Mouse (Mus musculus) A20 (cell line): ENCODE data around the gene Foxd2.

ENCODE experiments used
- DNase-seq: peaks from one replicate; pipeline ENCODE4 v3.0.0-alpha.2; 2011; ENCODE audit warnings: low read depth, low spot score

Foxd2 gene

DNA sequence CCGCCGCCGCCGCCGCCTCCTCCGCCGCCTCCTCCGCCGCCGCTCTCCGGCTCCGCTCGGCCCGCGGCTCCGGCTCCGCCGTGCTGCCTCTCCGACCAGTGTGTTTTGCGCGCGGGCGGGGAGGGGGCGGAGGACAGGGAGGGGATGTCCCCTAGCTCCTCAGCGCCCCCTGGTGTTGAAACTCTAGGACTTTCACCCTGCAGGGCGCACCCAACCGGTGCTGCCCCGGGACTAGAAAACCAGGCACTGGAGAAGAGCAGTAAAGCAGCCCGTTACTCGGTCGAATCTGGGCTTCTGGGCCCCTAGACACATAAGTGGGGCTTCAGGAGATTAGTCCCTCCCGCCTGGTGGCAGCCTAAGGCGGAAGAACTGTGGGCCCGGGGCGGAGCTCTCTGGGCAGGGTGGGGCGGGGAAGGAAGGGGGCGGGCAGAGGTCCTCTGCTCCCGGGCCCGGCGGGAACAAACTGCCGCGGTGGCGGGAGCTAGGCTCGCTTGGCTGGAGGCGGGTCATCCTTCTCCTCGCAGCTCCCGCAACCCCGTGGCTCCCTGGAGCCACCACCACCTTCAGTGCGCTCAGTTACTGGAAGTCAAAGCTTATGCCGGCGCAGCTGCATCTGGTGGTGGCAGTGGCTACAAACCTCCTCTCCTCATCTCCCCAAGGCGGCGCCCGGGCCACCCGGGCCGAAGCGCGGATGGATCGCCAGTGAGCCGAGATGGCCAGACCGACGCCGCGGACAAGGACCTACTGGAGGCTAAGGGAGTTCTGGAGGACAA, at the start of gene Foxd2:
TSS of gene Foxd2 (minus strand) at position 45 of the 773 bp plus-strand sequence.
- DNase-seq = peak; percentile 95

- DNase-seq = no peak
Observed at GRCm38 (mm10) chr4:114958231-114958630, 49.6 kb upstream of the Foxd2 start.

DNA sequence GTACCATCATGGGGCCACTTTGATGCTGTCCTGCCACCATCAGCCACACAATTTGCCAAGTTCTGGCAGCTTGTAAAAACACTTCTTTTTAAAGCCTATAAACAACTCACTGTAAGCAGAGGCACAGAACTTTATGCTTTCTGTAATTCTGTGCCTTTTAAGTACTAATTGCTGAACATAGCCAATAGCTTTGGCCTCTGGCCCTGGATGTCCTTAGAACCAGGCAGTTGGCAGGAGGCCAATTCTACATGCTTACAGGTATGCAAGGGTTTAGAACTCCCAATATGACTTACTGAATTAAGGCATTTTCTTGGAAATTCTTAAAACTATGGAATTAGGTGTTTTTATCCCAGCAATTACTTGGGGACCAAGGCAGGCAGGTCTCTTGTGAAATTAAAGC, 48.7 kb upstream of the Foxd2 start:
- DNase-seq = no peak

DNA sequence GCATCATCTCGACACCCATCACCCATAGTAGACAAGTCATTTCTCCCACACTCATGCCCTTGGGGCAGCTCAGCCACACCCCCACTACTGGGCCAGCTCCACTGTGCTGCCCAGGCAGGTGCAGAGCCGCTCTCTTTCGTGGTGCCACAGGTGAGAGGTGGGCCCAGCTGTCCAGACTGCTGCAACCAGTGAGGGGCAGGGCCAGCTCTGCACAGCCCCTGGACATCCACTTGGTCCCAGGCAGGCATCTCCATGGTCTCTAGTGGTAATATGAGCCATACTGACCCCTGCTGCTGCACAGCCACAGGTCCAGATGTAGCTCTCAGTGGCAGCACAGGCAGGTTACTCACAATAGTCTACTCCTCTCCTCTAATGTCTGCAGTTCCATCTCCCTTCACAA, 44.5 kb upstream of the Foxd2 start:
- DNase-seq = no peak

GRCm38 (mm10) chr4:114947852-114948481, 39.3 kb upstream of the Foxd2 start:
- no peak for DNase-seq

DNA sequence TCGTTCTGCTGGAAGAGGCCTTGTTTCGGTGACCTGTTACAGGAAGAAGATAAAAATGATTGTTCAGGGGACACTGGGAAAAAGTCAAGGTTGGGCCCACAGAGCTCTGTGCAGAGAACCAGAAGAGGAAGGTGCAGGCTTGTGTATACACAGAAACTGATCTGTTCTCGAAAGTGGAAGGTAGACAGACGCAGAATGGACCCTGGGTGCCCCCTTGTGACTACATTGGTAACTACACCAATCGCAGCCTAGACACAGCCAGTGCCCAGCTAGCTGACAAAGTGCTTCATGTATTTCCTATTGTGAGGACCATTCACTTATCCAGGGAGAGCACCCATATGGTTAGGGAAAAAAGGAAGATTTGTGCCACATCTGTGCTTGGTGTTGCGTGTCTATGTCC, 38.7 kb upstream of the Foxd2 start:
- peak; percentile 82 for DNase-seq

GRCm38 (mm10) chr4:114946416-114946815, 37.7 kb upstream of the Foxd2 start:
- DNase-seq = no peak

DNA sequence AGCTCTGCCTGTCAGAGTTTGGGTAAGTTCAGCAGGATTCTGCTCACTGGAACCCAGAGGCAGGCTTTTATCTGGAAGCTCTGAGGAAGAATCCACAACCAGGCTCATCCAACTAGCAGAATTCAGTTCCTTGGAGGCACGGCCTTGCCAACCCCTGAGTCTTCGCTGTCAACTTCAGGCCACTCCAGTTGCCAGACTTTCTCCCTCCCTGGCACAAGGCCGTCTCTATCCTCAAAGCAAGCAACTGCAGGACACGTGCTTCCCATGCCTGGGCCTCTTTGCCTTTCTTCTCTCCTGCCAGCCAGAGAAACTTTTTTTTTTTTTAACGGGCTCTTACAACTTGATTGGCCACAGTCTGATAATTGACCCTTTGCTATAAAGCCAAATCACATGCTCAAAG, 36.3 kb upstream of the Foxd2 start:
- no peak for DNase-seq

- DNase-seq = no peak
Observed at GRCm38 (mm10) chr4:114942583-114942982, 33.9 kb upstream of the Foxd2 start.

GRCm38 (mm10) chr4:114942112-114942511, 33.4 kb upstream of the Foxd2 start:
- DNase-seq = no peak

DNA sequence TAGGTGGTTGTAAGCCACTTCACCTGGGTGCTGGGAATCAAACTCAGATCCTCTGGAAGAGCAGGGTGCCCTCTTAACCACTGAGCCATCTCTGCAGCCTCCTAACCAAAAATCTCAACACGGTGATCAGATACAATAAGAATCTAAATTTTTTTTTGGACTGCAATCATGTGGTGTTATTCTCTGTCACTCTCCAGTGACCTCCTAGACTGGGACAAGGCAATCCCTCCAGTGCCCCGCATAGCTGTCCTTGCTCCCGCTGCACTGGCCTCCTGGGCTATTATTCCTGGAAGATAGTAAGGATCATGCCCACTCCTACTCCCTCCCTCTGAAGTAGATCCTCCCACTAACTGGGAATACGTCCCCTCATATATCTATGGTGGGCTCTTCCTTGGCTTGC, 32.6 kb upstream of the Foxd2 start:
- DNase-seq = no peak

DNA sequence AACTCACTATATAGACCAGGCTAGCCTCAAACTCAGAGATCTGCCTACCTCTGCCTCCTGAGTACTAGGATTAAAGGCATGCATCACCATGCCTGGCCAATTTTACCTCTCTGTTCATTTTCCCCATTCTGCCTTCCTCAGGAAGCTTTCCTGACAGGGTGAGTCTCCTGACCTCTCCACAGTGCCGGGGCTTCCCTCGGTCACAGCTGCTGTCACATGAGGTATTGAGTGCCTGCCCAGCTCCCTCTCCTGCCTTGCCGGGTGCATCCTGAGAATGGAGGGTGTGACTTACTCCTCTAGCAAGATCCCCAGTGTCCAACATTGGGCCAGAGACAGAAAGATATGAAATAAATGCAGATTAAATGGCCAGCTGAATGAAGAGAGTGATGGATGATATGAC, 29.6 kb upstream of the Foxd2 start:
- DNase-seq = no peak

GRCm38 (mm10) chr4:114937459-114938047, 28.9 kb upstream of the Foxd2 start:
- no peak for DNase-seq

DNA sequence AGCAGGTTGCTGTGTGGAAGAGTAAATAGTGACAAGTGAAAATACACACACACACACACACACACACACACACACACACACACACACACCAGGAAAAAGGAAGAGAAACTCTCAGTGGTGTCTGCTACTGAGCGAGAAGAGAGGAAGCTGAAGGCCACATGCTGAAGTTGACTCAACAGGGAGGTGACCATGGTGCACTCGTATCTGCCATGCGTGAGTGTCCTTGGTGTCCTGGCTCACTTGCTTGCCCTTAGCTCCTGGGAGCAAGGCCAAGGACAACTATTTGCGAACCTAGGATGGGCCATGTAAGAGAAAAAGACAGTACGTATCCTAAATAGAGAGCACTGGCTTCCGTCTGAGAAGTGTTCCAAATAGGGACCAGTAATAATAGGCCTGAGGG, 25.5 kb upstream of the Foxd2 start:
- DNase-seq = peak; percentile 74

- no peak for DNase-seq
Observed at GRCm38 (mm10) chr4:114932747-114933146, 24.1 kb upstream of the Foxd2 start.

DNA sequence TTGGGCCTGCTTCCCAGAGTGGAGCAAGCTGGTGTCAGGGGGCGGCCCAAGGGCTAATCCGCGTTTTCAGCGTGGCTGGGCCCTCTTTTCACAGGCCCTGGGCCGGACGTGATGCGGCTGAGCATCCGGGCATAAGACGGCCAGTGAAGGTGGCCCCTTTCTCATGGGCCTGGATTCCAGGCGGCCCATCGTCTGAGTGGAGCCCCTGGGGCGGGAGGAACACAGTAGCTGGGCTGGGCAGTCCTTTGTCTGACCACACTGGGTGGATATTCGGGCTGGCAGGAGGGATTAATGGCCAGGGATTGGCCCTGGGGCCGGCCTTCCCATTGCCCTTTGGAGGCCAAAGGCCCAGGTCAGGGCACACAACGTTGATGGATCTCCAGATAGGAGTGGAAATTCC, 20.5 kb upstream of the Foxd2 start:
- DNase-seq = no peak

DNA sequence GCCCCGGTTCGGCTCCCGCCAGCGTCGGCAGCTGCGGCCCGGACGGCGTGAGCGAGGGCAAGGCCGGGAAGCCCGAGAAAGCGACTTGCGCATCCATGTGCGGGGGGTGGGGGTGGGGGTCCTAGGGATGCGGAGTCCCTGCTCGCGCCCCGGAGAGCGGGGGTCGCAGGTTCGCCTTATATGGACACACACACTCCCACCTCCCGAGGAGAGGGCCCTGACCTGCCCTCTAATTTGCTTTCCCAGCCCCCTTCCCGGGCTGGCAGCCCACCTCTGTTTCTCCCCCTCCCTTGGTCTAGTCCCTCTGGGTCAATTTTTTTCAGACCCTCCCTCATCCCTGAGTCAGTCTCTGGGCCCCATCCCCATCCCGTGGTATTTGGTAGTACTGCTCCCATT, 17.2 kb upstream of the Foxd2 start, which contains the start of gene Foxe3:
TSS of gene Foxe3 (minus strand) at position 97 of the 396 bp plus-strand sequence.
- no peak for DNase-seq

DNA sequence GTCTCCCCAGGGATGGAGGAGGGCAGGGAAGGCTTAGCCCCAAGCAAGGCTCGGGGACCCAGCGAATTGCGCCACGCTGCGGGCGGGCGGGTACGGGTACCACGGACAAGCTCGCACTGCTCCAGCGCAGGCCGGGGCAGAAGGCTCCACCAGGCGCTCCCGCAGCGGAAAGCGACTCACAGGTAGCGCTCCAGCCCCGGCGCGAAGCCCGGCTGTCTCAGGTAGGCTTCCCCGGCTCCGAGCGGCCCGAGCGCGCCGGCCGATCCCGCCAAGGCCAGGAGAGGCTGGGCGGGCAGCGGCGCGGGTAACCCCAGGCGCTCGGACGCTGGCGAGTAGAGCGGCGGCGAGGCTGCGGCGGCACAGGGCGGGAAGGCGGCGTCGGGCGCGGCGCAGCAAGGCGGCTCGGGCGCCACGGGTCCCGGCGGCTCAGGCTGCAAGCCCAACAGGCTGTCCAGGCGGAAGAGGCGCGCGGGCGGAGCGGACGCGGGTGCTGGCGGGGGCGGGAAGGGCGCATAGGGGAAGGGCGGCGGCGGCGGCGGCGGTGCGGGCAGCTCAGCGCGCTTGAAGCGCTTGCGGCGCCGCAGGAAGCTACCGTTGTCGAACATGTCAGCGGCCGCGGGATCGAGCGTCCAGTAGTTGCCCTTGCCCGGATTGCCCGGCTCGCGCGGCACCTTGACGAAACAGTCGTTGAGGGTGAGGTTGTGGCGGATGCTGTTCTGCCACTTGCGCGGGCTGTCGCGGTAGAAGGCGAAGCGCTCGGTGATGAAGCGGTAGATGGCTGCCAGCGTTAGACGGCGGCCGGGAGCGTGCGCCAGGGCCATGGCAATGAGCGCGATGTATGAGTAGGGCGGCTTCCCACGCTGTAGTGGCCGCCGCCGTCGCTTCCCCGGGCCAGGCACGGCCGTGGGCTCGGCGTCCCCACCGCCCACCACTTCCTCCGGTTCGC, 16.6 kb upstream of the Foxd2 start:
- DNase-seq = no peak

- DNase-seq = peak; percentile 67
Observed at GRCm38 (mm10) chr4:114917091-114917490, 8.4 kb upstream of the Foxd2 start.

DNA sequence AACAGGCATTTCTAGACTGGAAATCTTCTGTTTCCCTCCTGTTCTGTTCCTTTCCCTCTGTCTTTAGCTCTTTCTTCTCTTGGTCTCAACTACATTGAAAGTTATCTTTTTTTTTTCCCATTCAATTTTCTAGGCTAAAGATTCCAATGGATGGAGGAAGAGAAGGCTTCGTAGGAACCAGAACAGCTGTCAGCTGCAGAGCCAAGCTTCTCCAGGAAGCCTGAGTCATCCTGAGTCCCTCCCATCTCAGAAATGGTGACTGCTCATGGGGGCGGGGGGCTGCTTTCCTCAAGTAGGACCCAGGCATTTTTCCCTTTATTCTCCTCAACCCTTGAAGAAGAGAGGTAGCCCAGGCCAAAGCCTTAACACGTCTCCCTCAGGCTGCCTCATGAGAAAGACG, 7.4 kb upstream of the Foxd2 start:
- DNase-seq = no peak

GRCm38 (mm10) chr4:114913594-114913962, 4.9 kb upstream of the Foxd2 start:
- no peak for DNase-seq
